10 mouse cellular contexts compared by ENCODE assay signal in genomic region chr11:119954749-119955337, GRCm38 (mm10). TPM values are rescaled to one million over a fixed set of nuclear protein-coding genes. Genes with fewer than 3 reads are reported as not detected.
A peak's percentile ranks its signal among the peaks of the same experiment; 100 is the strongest.
DNase-seq lines count a peak whose midpoint lies in the region; ATAC-seq lines count a peak whose summit lies in the region.
"Had no signal": no experiment of that assay in that cellular context is flagged by ENCODE, and none has a peak within 500 bp of the region (broad histone marks: within the 10 kb centered on the region; RNA-seq: fewer than 3 reads in every experiment).

No protein-coding gene starts in this region.

- no peaks in the 10 kb centered on the region; the same call in 1 of the 2 replicates for H3K36me3 ChIP-seq in heart, embryonic 11.5 days (ENCODE audit: control insufficient read depth, insufficient read depth, low read length)
- H3K36me3 ChIP-seq in heart, embryonic 15.5 days = no peaks in the 10 kb centered on the region
- H3K36me3 ChIP-seq in hindbrain, embryonic 16.5 days (ENCODE audit: control insufficient read depth, insufficient read depth, low read length) = no peaks in the 10 kb centered on the region
- H3K36me3 ChIP-seq: embryonic facial prominence, embryonic 12.5 days; neural tube, embryonic 13.5 days had no signal

- H3K4me3 ChIP-seq in heart, embryonic 11.5 days (ENCODE audit: low read depth, low read length) = no peak overlapping the region
- no peak overlapping the region for H3K4me3 ChIP-seq in heart, embryonic 15.5 days
- H3K4me3 ChIP-seq in hindbrain, embryonic 16.5 days (ENCODE audit: low read length) = no peak overlapping the region
- H3K4me3 ChIP-seq: embryonic facial prominence, embryonic 12.5 days; neural tube, embryonic 13.5 days had no signal

- no peak overlapping the region for H3K9ac ChIP-seq in heart, embryonic 11.5 days (ENCODE audit: low read depth, low read length)
- H3K9ac ChIP-seq in heart, embryonic 15.5 days = no peak overlapping the region
- H3K9ac ChIP-seq in hindbrain, embryonic 16.5 days (ENCODE audit: low read depth, low read length) = no peak overlapping the region
- H3K9ac ChIP-seq: embryonic facial prominence, embryonic 12.5 days; neural tube, embryonic 13.5 days had no signal

- H3K4me2 ChIP-seq in heart, embryonic 11.5 days = 0 out of 2 replicates have a peak overlapping the region, but pooled peaks have one; percentile 11
- H3K4me2 ChIP-seq in heart, embryonic 15.5 days = no peak overlapping the region
- no peak overlapping the region for H3K4me2 ChIP-seq in hindbrain, embryonic 16.5 days (ENCODE audit: low read length)
- H3K4me2 ChIP-seq: embryonic facial prominence, embryonic 12.5 days; neural tube, embryonic 13.5 days had no signal

- intact Hi-C loops in heart, postnatal 10 days (cut with DNase I) = no loop called here

- 0 out of 2 replicates have a peak overlapping the region, but pooled peaks have one; percentile 12 for H3K27ac ChIP-seq in heart, embryonic 11.5 days (ENCODE audit: low read depth, low read length)
- H3K27ac ChIP-seq in heart, embryonic 15.5 days = peak overlapping the region; percentile 67
- no peak overlapping the region for H3K27ac ChIP-seq in hindbrain, embryonic 16.5 days (ENCODE audit: low read depth, low read length)
- H3K27ac ChIP-seq: embryonic facial prominence, embryonic 12.5 days; neural tube, embryonic 13.5 days had no signal

- H3K27me3 ChIP-seq in heart, embryonic 11.5 days (ENCODE audit: control insufficient read depth, insufficient read depth, low read length) = no peaks in the 10 kb centered on the region
- no peaks in the 10 kb centered on the region for H3K27me3 ChIP-seq in heart, embryonic 15.5 days
- H3K27me3 ChIP-seq in hindbrain, embryonic 16.5 days (replicated peaks; ENCODE audit: control insufficient read depth, insufficient read depth, low read length) = no peaks in the 10 kb centered on the region
- H3K27me3 ChIP-seq: embryonic facial prominence, embryonic 12.5 days; neural tube, embryonic 13.5 days had no signal

- H3K4me1 ChIP-seq in heart, embryonic 11.5 days (ENCODE audit: control insufficient read depth, insufficient read depth, low read length) = peaks cover 39% of the 10 kb centered on the region
- H3K4me1 ChIP-seq in heart, embryonic 15.5 days (replicated peaks) = peaks cover 51% of the 10 kb centered on the region
- peaks cover 17% of the 10 kb centered on the region for H3K4me1 ChIP-seq in hindbrain, embryonic 16.5 days (ENCODE audit: control insufficient read depth, insufficient read depth, low read depth, low read length)

- 58% methylated on average over 2 of the region's 2 CpGs for WGBS in heart, embryonic 11.5 days (ENCODE audit: insufficient replicate concordance)
- 42% methylated on average over 2 of the region's 2 CpGs for WGBS in heart, embryonic 15.5 days
- 88% methylated on average over 2 of the region's 2 CpGs for WGBS in hindbrain, embryonic 16.5 days

- H3K9me3 ChIP-seq in heart, embryonic 11.5 days (replicated peaks; ENCODE audit: control insufficient read depth, low read length) = no peaks in the 10 kb centered on the region
- H3K9me3 ChIP-seq in heart, embryonic 15.5 days (replicated peaks) = no peaks in the 10 kb centered on the region
- H3K9me3 ChIP-seq in hindbrain, embryonic 16.5 days (ENCODE audit: control insufficient read depth, low read length) = no peaks in the 10 kb centered on the region
- H3K9me3 ChIP-seq: embryonic facial prominence, embryonic 12.5 days; neural tube, embryonic 13.5 days had no signal

- ATAC-seq in heart, embryonic 11.5 days (replicated peaks; ENCODE audit: insufficient number of reproducible peaks, low FRiP score, low TSS enrichment) = peak; percentile 44; the same call in 1 of the 2 replicates
- ATAC-seq in heart, embryonic 15.5 days (replicated peaks; ENCODE audit: insufficient number of reproducible peaks, insufficient read depth, low FRiP score, low read depth) = no peak
- no peak for ATAC-seq in hindbrain, embryonic 16.5 days
- no peak for ATAC-seq in frontal cortex, adult (ENCODE audit: low TSS enrichment)

- no peak for DNase-seq in heart, postnatal 10 days
- peak; percentile 89 for DNase-seq in A20 (ENCODE audit: low read depth, low spot score)
- peak; percentile 26 for DNase-seq in lung, postnatal 14 days
- no peak for DNase-seq in right cerebral cortex, postnatal 4 days

RNA-seq across cellular contexts. Expression of gene Baiap2, which starts 12.3 kb away (rescaled TPM):
- 12.8 and 15.4 TPM in 2 replicates for polyA plus RNA-seq in heart, embryonic 11.5 days (2014; fragmentation: Nextera tagmentation; extraction: Ambion mirVana)
- 10 to 100 TPM in 1 of 2 experiments, 1 to 10 TPM in 1; 6.9 to 12.7 TPM for total RNA-seq in heart, postnatal 10 days (2021)
- 11.0 and 16.3 TPM in 2 replicates for polyA plus RNA-seq in heart, embryonic 15.5 days (2015; fragmentation: Nextera tagmentation; extraction: Ambion mirVana)
- polyA plus RNA-seq in hindbrain, embryonic 16.5 days (2015; fragmentation: Nextera tagmentation; extraction: Ambion mirVana) = 22.8 and 23.9 TPM in 2 replicates

RNA-seq across cellular contexts. Expression of gene Chmp6, which starts 41.6 kb away (rescaled TPM):
- 63.7 and 66.4 TPM in 2 replicates for polyA plus RNA-seq in heart, embryonic 11.5 days (2014; fragmentation: Nextera tagmentation; extraction: Ambion mirVana)
- total RNA-seq in heart, postnatal 10 days (2021) = 10 to 100 TPM; 36.2 to 36.3 TPM
- 57.3 and 69.5 TPM in 2 replicates for polyA plus RNA-seq in heart, embryonic 15.5 days (2015; fragmentation: Nextera tagmentation; extraction: Ambion mirVana)
- 112 and 114 TPM in 2 replicates for polyA plus RNA-seq in hindbrain, embryonic 16.5 days (2015; fragmentation: Nextera tagmentation; extraction: Ambion mirVana)

Comparison
In these comparisons a context has a peak if more than half of its experiments do, and no peak if none do; other contexts are left out.
1. DNase-seq: peak in A20 (single experiment) and lung, postnatal 14 days (single experiment); none in heart, postnatal 10 days (0 of 2) and right cerebral cortex, postnatal 4 days (single experiment).